Mouse (Mus musculus) ES-E14 (cell line): ENCODE data around the gene Cnpy1. TPM values are rescaled to one million over a fixed set of nuclear protein-coding genes. Genes with fewer than 3 reads are reported as not detected.

Experiments used
- DNase-seq: peaks from one replicate; pipeline ENCODE4 v3.0.0-alpha.2; 2013; ENCODE audit warnings: low read depth, low spot score
- H3K27ac ChIP-seq: 2 replicates; pipeline ENCODE4 v1.5.1; 2012; ENCODE audit warnings: low read depth, mild to moderate bottlenecking, low read length, moderate library complexity, mixed read lengths; ENCODE audit not compliant: poor library complexity, insufficient read depth, severe bottlenecking
- H3K36me3 ChIP-seq: 2 replicates; pipeline ENCODE4 v1.6.1; 2012; ENCODE audit warnings: mild to moderate bottlenecking, low read length, moderate library complexity, mixed read lengths; ENCODE audit not compliant: control insufficient read depth, poor library complexity, insufficient read depth, severe bottlenecking
- H3K4me1 ChIP-seq, 2 experiments: fragments of 150-350 bp in 1 of 2; sonication (generic) in 1 of 2; 2 replicates each; pipeline ENCODE4 v1.6.1; 2012; ENCODE audit warnings: low read length in 2 of 2, mild to moderate bottlenecking in 1 of 2, mixed read lengths in 1 of 2; ENCODE audit not compliant: control insufficient read depth in 2 of 2, insufficient read depth in 2 of 2, poor library complexity in 1 of 2
- H3K4me3 ChIP-seq, 2 experiments: fragments of 150-350 bp in 1 of 2; sonication (generic) in 1 of 2; 2 replicates each; pipeline ENCODE4 v1.5.1; 2012; ENCODE audit warnings: low read length in 2 of 2, low read depth in 1 of 2, mild to moderate bottlenecking in 1 of 2, mixed read lengths in 1 of 2; ENCODE audit not compliant: insufficient read depth in 1 of 2, poor library complexity in 1 of 2, severe bottlenecking in 1 of 2
- H3K9ac ChIP-seq: 2 replicates; pipeline ENCODE4 v1.6.1; 2012; ENCODE audit warnings: low read depth, mild to moderate bottlenecking, low read length, mixed read lengths; ENCODE audit not compliant: poor library complexity, insufficient read depth, severe bottlenecking
- H3K9me3 ChIP-seq: fragments of 150-350 bp; sonication (generic); 2 replicates; pipeline ENCODE4 v1.6.1; 2012; ENCODE audit warnings: low read depth, mild to moderate bottlenecking, low read length; ENCODE audit not compliant: control insufficient read depth, insufficient read depth
- CHD2 ChIP-seq: IDR thresholded peaks from 2 replicates; pipeline ENCODE4 v1.6.1; 2014; ENCODE audit warnings: mild to moderate bottlenecking, low read depth, low read length, inconsistent platforms
- HCFC1 ChIP-seq: IDR thresholded peaks from 2 replicates; pipeline ENCODE4 v1.6.1; 2012; ENCODE audit warnings: low read length, inconsistent platforms, borderline replicate concordance; ENCODE audit not compliant: insufficient read depth
- MAFK ChIP-seq: IDR thresholded peaks from 2 replicates; pipeline ENCODE4 v1.6.1; 2014; ENCODE audit warnings: mild to moderate bottlenecking, low read depth, low read length, inconsistent platforms; ENCODE audit not compliant: insufficient read depth
- ZC3H11A ChIP-seq: IDR thresholded peaks from 2 replicates; pipeline ENCODE4 v1.6.1; 2012; ENCODE audit warnings: low read depth, mild to moderate bottlenecking, inconsistent platforms, low read length, borderline replicate concordance
- ZNF384 ChIP-seq: IDR thresholded peaks from 2 replicates; pipeline ENCODE4 v1.6.1; 2012; ENCODE audit warnings: low read depth, low read length, inconsistent platforms
- in situ Hi-C, 2 experiments: fragments of 600-800 bp; cut with MboI; formaldehyde crosslinking; loops; one replicate each; pipeline ENCODE4 v1.15.1; 2025; ENCODE audit warnings: low sequenced_read_pairs in 2 of 2, inconsistent platforms in 1 of 2; ENCODE audit not compliant: unreplicated experiment in 2 of 2
- total RNA-seq: library from RNA; depleted of rRNA; stranded (reverse); fragments of 300-350 nt; gene quantifications from 2 replicates; pipeline ENCODE4 v1.2.3, GENCODE M21; 2012; rRNA removed

Cnpy1 gene
- total RNA-seq, 1 experiment = 76.9 TPM

GRCm38 (mm10) chr5:28157044-28157730 lies 88.4 kb downstream of the Cnpy1 start:
- H3K4me3 ChIP-seq = no peak overlapping the region
- no peak overlapping the region for H3K9ac ChIP-seq
- TF ChIP-seq CHD2 = no peak
- TF ChIP-seq ZC3H11A = no peak
- no peak for TF ChIP-seq HCFC1
- no peak for TF ChIP-seq ZNF384
- TF ChIP-seq MAFK = no peak
- H3K9me3 ChIP-seq = no peaks in the 10 kb centered on the region
- DNase-seq = no peak
- no peaks in the 10 kb centered on the region for H3K36me3 ChIP-seq
- H3K27ac ChIP-seq = no peak overlapping the region
- peaks cover 0 to 2% of the 10 kb centered on the region in 2 experiments; a peak in 2 of 4 replicates for H3K4me1 ChIP-seq
- in situ Hi-C loops = no loop called here

Other genes starting within 250 kb of the Cnpy1 start
- 89.2 and 112 TPM in 2 replicates for gene Insig1, start 174.4 kb downstream of the Cnpy1 start, total RNA-seq
- 3.2 and 3.3 TPM in 2 replicates for gene En2, start 80.1 kb downstream of the Cnpy1 start, total RNA-seq
- gene Rbm33, start 71.3 kb upstream of the Cnpy1 start, total RNA-seq = 21.2 and 27.7 TPM in 2 replicates
- not detected in 2 replicates for gene Shh, start 221.4 kb upstream of the Cnpy1 start, total RNA-seq